Mouse (Mus musculus): ENCODE results near the gene Slamf8.

The Slamf8 gene

DNA sequence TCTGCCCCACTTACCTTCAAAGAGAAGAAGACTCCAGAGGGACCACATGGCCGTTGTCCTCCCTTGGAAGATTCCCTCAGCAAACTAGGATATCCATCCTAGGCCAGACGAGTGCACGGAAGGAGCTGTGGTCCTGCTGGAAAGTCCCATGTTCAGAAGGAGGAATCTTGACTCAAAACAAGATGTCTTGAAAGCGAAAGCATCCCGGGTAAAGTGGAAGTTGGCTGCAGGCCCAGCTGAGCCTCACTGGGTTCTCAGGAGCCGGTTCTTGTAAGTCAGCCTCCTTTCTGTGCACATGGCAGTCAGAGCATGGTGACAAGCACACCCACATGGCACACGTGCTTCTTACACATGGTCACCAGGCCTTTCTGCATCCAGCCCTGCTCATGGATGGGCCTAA is at the start of gene Slamf8:
Gene Slamf8 (minus strand): TSS at position 184 of the 400 bp plus-strand sequence.
- no peak for DNase-seq

- no peak for DNase-seq
Observed at GRCm38 (mm10) chr1:172638781-172639180, 48.4 kb upstream of the Slamf8 start.

DNA sequence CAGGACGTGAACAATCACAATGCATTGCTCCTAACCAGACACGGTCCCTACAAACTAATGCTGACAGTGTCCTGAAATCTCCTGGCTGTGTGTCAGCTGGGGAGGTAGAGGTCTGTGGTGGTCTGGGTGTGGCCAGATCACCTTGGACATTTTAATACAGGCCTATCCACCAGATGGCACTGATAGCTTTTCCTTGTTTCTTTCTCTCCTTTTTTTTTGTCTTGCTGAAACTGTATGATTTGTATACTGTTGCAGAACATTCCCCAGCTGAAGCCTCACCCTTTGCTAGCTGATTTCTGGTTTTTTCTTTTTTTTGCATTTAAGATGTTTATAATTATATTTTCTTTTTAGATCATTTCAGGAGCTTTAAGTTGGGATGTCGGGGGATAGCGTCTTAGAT is 47.4 kb upstream of the Slamf8 start:
- DNase-seq: no peak

DNA sequence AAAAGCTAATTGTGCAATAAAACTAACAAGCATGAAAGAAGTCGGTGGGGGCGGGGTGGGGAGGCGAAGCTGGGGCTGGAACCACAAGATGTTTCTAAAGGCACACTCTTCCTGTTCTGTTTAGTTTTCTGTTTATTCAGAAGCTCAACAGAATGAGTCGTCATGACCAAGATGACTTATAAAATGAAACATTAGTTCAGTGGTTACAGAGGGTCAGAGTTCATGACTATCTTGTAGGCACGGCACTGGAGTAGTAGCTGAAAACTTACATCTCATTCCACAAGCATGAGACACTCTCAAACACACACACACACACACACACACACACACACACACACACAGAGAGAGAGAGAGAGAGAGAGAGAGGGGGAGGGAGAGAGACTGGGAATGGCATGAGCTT is 45.9 kb upstream of the Slamf8 start:
- DNase-seq: no peak

GRCm38 (mm10) chr1:172635258-172635657 is 44.9 kb upstream of the Slamf8 start:
- DNase-seq: no peak

DNA sequence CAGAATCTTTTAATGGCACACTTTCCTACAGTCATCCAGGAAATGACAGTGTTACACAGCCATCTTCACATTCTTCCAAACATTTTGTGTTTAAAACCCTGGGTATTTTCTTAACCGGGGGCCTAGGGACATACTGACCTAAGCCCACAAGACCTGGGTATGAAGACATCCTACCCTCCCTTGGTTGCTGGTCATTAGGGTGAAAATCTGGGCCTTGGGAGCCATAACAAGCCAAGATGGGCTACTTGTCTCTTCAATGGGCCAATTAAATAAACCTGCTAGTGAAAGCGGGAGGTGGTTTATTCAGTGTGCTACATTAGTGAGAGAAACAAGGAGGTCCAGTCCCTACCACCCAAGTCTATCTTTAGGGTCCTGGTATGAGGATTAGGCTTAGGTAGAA is 43.8 kb upstream of the Slamf8 start:
- no peak for DNase-seq

DNA sequence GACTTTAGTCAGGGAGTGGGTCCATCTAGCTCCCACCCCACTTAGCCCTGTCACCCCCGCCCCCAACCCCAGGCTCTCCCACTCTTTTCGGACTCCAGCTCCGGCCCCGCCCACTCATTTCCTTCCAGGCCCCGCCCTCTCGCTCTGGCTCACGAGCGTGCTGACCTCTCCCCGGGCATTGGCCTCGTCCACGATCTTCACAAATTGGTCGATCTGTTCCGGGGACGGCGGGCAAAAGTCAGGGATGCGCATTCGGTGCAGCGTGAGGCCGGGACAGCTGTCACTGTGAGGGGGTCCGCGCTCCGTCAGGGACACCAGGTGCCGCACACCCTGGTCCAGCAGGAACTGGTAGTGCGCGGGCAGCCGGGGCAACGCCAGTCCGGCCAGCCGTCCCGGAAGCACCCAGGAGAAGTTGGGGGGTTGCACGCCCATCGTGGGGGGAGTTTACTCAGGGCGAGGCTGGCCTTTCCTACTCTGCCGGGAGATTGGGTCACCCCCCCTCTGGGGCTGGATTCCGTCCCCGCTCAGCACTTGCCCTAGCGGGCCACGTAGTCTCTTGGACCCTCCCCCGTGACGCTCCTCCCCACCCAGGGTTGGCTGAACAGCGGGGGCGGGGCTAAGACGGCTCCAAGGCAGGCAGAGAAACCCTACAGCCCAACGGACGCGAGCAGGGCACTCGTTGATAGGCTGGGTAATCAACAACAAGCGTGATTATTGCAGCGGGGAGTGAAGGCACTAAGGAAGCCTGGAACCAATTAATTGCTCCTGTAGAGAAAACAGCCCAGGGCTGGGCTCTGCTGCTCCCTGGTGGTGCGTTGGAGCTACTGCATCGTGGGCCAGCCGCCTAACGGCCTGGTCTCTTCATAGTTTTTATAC is 42.3 kb upstream of the Slamf8 start, which contains the start of gene Dusp23:
Gene Dusp23 (minus strand): TSS at position 512 of the 876 bp plus-strand sequence.
- DNase-seq: peak; percentile 87 to 93

DNA sequence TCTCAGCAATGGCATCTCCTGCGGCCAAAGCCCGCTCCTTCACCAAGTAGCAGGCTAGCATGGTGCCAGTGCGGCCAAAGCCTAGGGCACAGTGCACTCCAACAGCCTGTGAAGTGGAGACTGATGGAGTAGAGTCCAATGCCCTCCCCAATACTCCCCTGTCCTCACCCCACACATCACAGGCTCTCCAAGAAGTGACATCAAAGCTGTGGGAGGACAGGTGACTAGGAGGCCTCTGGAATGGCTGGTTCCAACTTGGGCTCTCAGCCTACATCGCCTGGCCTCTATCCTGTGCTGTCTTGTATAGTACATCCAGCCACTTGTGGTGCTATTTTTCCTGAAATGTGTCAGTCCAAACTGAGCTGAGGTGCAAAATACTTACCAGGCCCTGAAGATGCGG is 41.4 kb upstream of the Slamf8 start:
- no peak for DNase-seq

- no peak for DNase-seq
Observed at GRCm38 (mm10) chr1:172629831-172630230, 39.5 kb upstream of the Slamf8 start.

GRCm38 (mm10) chr1:172626306-172626705 is 35.9 kb upstream of the Slamf8 start:
- DNase-seq: no peak

- DNase-seq: no peak
Observed at GRCm38 (mm10) chr1:172624081-172624480, 33.7 kb upstream of the Slamf8 start.

GRCm38 (mm10) chr1:172623599-172623998 is 33.2 kb upstream of the Slamf8 start:
- DNase-seq: no peak

- DNase-seq: peak in 1 of 2 experiments; percentile 21
Observed at GRCm38 (mm10) chr1:172619235-172619634, 28.9 kb upstream of the Slamf8 start.

GRCm38 (mm10) chr1:172618141-172618540 is 27.8 kb upstream of the Slamf8 start:
- DNase-seq: no peak

- no peak for DNase-seq
Observed at GRCm38 (mm10) chr1:172617365-172618076, 27.2 kb upstream of the Slamf8 start.

GRCm38 (mm10) chr1:172616537-172617300 is 26.4 kb upstream of the Slamf8 start:
- no peak for DNase-seq

GRCm38 (mm10) chr1:172615412-172615811 is 25.0 kb upstream of the Slamf8 start:
- DNase-seq: no peak

- no peak for DNase-seq
Observed at GRCm38 (mm10) chr1:172614654-172615053, 24.3 kb upstream of the Slamf8 start.

DNA sequence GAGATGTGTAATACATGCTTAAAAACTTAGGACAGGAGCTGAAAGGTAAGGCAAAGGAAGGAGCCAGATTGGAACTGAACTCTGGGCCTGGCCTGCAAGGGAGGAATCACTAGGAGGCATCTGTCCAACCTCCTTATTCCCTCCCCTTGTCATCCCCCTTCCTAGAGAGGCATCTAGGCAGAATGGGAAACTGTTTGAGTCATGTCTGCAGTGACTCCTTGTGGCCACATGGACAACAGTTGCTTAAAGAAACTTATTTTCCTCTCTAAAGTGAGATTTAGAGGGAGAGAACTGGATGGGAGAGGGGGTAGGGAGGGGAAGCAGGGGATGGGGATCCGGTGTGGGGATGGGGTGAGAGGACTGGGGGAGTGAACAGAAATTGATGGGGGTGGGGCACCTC is 22.4 kb upstream of the Slamf8 start:
- DNase-seq: no peak

- no peak for DNase-seq
Observed at GRCm38 (mm10) chr1:172611304-172611703, 20.9 kb upstream of the Slamf8 start.

GRCm38 (mm10) chr1:172602326-172602725 is 12.0 kb upstream of the Slamf8 start, which contains the start of gene Fcrl6:
TSS of gene Fcrl6 (minus strand) at chr1:172602551.
- DNase-seq: no peak

DNA sequence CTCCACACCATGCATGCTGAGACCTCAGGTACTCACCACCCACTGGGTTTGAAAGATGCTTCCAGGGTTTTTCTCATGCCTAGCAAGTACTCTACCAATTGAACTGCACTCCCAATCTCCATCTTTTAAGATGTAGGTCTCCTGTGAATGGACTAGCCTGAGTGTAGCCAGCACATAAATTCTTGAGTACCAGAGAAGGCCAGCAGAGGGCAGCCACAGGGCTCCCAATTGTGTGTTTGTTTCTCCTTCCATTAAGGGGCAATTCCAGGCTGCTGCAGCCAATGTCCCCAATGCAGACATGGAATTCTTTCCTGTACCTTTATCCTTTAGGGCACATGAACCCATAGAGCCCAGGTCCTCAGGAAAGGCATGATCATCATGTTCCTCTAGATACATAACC is 4.1 kb upstream of the Slamf8 start:
- no peak for DNase-seq

- no peak for DNase-seq
Observed at GRCm38 (mm10) chr1:172593956-172594355, 3.6 kb upstream of the Slamf8 start.
